Mouse (Mus musculus): ENCODE measurements around the gene Myo1e. TPM values are rescaled to one million over a fixed set of nuclear protein-coding genes. Genes with fewer than 3 reads are reported as not detected.
"Not testable (repeated sequence)": the region's sequence is repeated elsewhere in the genome, so short reads cannot be mapped to it uniquely, and the experiment has no call there.

Myo1e gene
- polyA plus RNA-seq, 1 experiment from 2014 or later: 16.2 TPM

DNA sequence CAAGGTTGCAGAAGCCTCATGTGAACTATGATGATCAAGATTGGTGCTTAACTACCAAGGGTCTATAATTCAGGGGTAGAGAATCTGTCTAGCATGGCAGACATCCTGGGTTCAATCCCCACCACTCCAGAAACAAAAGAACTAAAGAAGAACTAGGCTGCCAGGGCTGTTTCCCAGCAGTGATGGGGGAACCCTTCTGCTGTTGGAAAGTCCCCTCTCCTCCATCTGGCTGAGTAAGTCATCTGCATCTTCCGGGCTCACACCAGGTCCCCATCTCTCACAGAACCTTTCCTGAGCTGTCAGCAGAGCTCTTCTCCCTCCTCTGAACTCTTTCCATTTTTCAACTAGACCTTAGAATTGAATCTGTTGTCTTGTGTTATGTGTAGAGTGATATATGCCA, 45.9 kb downstream of the Myo1e start:
- H3K27me3 ChIP-seq (replicated peaks; ENCODE audit: control insufficient read depth, insufficient read depth, low read length): no peaks in the 10 kb centered on the region
- no peak overlapping the region for H3K4me2 ChIP-seq (replicated peaks; ENCODE audit: low read depth)
- H3K27ac ChIP-seq (ENCODE audit: low read depth, low read length): no peak overlapping the region
- no peak overlapping the region for H3K9ac ChIP-seq (ENCODE audit: low read depth, low read length)
- H3K4me3 ChIP-seq (ENCODE audit: low read depth, low read length): no peak overlapping the region
- ATAC-seq: no peak
- H3K9me3 ChIP-seq (ENCODE audit: control insufficient read depth): no peaks in the 10 kb centered on the region
- 85% methylated on average over 1 of the region's 1 CpGs for WGBS
- H3K36me3 ChIP-seq (ENCODE audit: control insufficient read depth, insufficient read depth): no peaks in the 10 kb centered on the region; the same call in 1 of the 2 replicates
- H3K4me1 ChIP-seq (replicated peaks; ENCODE audit: control insufficient read depth, insufficient read depth, low read length): no peaks in the 10 kb centered on the region
- TF ChIP-seq CTCF (IDR thresholded peaks at IDR 0.05; ENCODE audit: low read depth): no peak

DNA sequence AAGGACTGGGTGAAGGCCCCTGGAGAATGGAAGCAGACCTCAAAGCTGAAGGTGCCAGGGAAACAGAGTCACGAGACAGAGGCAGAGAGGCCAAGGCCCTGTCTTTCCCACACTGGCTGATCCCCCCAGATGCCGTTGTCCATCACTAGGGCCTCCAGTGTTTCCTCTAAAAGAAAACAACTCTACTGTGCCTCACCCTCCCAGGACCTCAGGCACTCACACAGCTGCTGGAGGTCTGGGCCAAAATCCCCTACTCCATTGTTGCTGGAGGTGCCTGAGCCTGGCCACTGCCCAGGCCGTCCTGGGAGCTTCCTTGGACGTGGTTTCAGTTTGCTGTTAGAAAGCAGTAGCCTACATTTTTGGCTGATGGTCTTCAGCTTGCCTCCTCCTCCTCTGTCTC, 47.9 kb downstream of the Myo1e start:
- Histone ChIP-seq H3K4me2 (replicated peaks; ENCODE audit: low read depth) (no peak overlapping the region), H3K9ac (ENCODE audit: low read depth, low read length) (no peak overlapping the region), H3K4me1 (replicated peaks; ENCODE audit: control insufficient read depth, insufficient read depth, low read length) (peaks cover 9% of the 10 kb centered on the region; the same call in 1 of the 2 replicates), H3K9me3 (ENCODE audit: control insufficient read depth) (no peaks in the 10 kb centered on the region), H3K36me3 (ENCODE audit: control insufficient read depth, insufficient read depth) (no peaks in the 10 kb centered on the region; the same call in 1 of the 2 replicates), H3K27ac (ENCODE audit: low read depth, low read length) (no peak overlapping the region), H3K27me3 (replicated peaks; ENCODE audit: control insufficient read depth, insufficient read depth, low read length) (no peaks in the 10 kb centered on the region), H3K4me3 (ENCODE audit: low read depth, low read length) (no peak overlapping the region)
- ATAC-seq: no peak
- 80% methylated on average over 4 of the region's 4 CpGs for WGBS
- TF ChIP-seq CTCF (IDR thresholded peaks at IDR 0.05; ENCODE audit: low read depth): no peak

DNA sequence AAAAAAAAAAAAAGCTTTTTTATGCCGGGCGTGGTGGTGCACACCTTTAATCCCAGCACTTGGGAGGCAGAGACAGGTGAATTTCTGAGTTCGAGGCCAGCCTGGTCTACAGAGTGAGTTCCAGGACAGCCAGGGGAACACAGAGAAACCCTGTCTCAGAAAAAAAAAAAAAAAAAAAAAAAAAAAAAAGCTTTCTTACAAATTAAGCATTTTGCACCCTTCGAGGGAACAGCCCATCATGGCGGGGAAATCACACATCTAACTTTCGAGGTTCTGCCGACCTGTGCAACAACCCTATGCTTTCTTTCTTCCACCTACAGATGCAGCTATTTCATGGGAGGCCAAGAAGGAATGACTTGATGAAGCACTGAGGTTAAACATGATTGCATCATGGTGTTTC, 48.9 kb downstream of the Myo1e start:
- not testable (repeated sequence) for H3K4me2 ChIP-seq (replicated peaks; ENCODE audit: low read depth); H3K36me3 ChIP-seq (ENCODE audit: control insufficient read depth, insufficient read depth); H3K4me3 ChIP-seq (ENCODE audit: low read depth, low read length); H3K9ac ChIP-seq (ENCODE audit: low read depth, low read length); H3K27ac ChIP-seq (ENCODE audit: low read depth, low read length); ATAC-seq; H3K4me1 ChIP-seq (replicated peaks; ENCODE audit: control insufficient read depth, insufficient read depth, low read length); H3K9me3 ChIP-seq (ENCODE audit: control insufficient read depth); H3K27me3 ChIP-seq (replicated peaks; ENCODE audit: control insufficient read depth, insufficient read depth, low read length)
- 93% methylated on average over 7 of the region's 7 CpGs for WGBS

DNA sequence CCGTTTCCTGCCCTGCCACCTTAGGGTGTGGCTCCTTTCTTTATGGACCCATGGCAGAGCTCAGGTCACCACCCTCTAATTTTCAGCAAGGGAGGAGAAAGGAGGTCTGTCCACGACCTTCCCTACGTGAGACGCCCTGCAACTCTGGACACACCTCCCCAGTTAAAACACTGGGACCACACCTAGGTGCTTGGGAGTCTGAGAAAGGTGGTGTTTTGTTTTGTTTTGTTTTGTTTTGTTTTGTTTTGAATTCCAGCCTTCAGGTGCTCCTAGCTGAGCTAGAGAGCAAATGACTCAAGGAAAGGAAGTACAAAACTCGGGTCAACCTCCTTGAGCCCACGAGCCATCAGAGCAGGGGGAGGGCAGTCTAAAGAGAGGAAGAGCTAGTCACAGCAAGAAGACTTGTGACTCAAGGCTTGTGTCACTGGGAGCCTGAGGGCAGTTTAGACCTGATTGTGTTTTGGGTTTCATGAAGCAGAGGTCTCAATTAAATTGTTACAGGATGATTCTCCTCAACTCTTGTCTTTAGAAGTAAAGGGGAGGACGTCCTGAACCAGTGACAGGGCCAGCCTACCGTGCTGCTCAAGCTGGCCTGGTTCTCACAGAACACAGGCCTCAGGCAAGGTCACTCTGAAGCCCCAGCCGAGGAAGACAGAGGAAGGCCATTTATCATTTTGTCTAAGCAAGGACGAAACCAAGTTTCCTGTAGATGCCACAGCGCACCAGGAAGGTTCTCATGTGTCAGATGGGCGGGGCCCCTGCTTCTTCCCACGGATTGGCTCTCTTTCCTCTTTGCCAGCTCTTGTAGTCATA, 50.3 kb downstream of the Myo1e start:
- no peak overlapping the region for H3K27ac ChIP-seq (ENCODE audit: low read depth, low read length)
- H3K4me3 ChIP-seq (ENCODE audit: low read depth, low read length): no peak overlapping the region
- 36% methylated on average over 13 of the region's 13 CpGs for WGBS
- no peak overlapping the region for H3K4me2 ChIP-seq (replicated peaks; ENCODE audit: low read depth)
- H3K9ac ChIP-seq (ENCODE audit: low read depth, low read length): no peak overlapping the region
- H3K9me3 ChIP-seq (ENCODE audit: control insufficient read depth): no peaks in the 10 kb centered on the region
- H3K27me3 ChIP-seq (replicated peaks; ENCODE audit: control insufficient read depth, insufficient read depth, low read length): no peaks in the 10 kb centered on the region
- ATAC-seq: no peak
- H3K36me3 ChIP-seq (ENCODE audit: control insufficient read depth, insufficient read depth): no peaks in the 10 kb centered on the region; the same call in 1 of the 2 replicates
- TF ChIP-seq CTCF (IDR thresholded peaks at IDR 0.05; ENCODE audit: low read depth): no peak
- H3K4me1 ChIP-seq (replicated peaks; ENCODE audit: control insufficient read depth, insufficient read depth, low read length): peaks cover 9% of the 10 kb centered on the region; the same call in 1 of the 2 replicates

DNA sequence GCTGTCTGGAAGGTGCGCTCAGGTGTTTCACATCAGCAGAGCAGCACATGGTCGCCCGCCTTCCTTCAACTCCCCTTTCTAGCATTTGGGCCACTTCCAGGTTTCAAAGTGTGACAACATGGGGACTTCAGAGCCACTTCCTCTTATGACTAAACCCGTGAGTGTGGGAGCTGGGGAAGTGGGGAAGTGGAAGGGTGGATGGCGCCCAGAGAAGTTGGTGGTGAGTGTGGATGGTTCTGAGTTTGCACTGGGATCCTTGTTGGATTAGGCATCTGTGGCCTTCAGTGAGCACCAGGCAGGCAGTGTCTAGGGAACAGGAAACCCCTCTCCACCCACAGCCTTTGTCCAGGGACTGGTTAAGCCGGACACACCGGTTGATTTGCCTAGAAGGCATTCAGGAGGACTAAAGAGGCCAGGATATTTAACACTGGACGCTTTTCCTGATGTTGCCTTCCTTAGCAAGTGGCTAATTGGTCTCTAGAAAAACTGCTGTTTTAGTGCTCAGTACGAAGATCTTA, 53.2 kb downstream of the Myo1e start:
- Histone ChIP-seq H3K9me3 (ENCODE audit: control insufficient read depth) (no peaks in the 10 kb centered on the region), H3K27me3 (replicated peaks; ENCODE audit: control insufficient read depth, insufficient read depth, low read length) (no peaks in the 10 kb centered on the region), H3K9ac (ENCODE audit: low read depth, low read length) (no peak overlapping the region), H3K4me2 (replicated peaks; ENCODE audit: low read depth) (no peak overlapping the region), H3K27ac (ENCODE audit: low read depth, low read length) (no peak overlapping the region), H3K36me3 (ENCODE audit: control insufficient read depth, insufficient read depth) (no peaks in the 10 kb centered on the region), H3K4me1 (replicated peaks; ENCODE audit: control insufficient read depth, insufficient read depth, low read length) (peaks cover 12% of the 10 kb centered on the region; the same call in 1 of the 2 replicates), H3K4me3 (ENCODE audit: low read depth, low read length) (no peak overlapping the region)
- no peak for ATAC-seq
- TF ChIP-seq CTCF (IDR thresholded peaks at IDR 0.05; ENCODE audit: low read depth): no peak
- 61% methylated on average over 9 of the region's 9 CpGs for WGBS

DNA sequence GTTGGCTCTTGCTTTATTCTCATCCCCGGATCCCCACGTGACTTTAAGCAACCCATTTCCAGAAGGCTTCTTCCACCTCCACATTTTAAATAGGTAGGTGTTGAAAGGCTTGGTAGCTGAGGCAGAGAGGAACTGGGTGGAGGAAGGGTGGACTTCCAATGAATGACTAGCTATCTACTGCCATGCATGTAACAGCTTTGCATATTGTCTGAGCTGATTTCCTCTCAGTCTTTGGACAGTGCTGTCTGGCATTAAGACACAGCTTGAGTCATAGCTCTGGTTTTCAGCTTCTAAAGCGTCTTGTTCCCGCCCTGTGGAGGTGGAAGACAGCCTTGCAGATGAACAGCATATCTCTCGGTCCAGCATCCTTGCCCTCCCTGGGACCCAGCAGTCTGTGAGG, 54.5 kb downstream of the Myo1e start:
- H3K27ac ChIP-seq (ENCODE audit: low read depth, low read length): no peak overlapping the region
- no peak for TF ChIP-seq CTCF (IDR thresholded peaks at IDR 0.05; ENCODE audit: low read depth)
- no peak overlapping the region for H3K4me2 ChIP-seq (replicated peaks; ENCODE audit: low read depth)
- H3K4me1 ChIP-seq (replicated peaks; ENCODE audit: control insufficient read depth, insufficient read depth, low read length): peaks cover 14% of the 10 kb centered on the region; the same call in 1 of the 2 replicates
- no peaks in the 10 kb centered on the region for H3K27me3 ChIP-seq (replicated peaks; ENCODE audit: control insufficient read depth, insufficient read depth, low read length)
- H3K4me3 ChIP-seq (ENCODE audit: low read depth, low read length): no peak overlapping the region
- no peak for ATAC-seq
- no peak overlapping the region for H3K9ac ChIP-seq (ENCODE audit: low read depth, low read length)
- no peaks in the 10 kb centered on the region for H3K9me3 ChIP-seq (ENCODE audit: control insufficient read depth)
- 83% methylated on average over 5 of the region's 5 CpGs for WGBS
- H3K36me3 ChIP-seq (ENCODE audit: control insufficient read depth, insufficient read depth): no peaks in the 10 kb centered on the region
